Mouse (Mus musculus): Measurements from ENCODE around the gene Zfp36l2. TPM values are rescaled to one million over a fixed set of nuclear protein-coding genes. Genes with fewer than 3 reads are reported as not detected.
A peak's percentile ranks its signal among the peaks of the same experiment; 100 is the strongest.

Zfp36l2 gene
- total RNA-seq, 2 experiments from 2014 or later: 22.3 to 23.4 TPM

GRCm38 (mm10) chr17:84141691-84142090 lies 46.1 kb downstream of the Zfp36l2 start:
- no peak for DNase-seq (ENCODE audit: low spot score in 2 of 2)
- intact Hi-C loops (cut with DNase I): no loop called here

GRCm38 (mm10) chr17:84140822-84141507 lies 46.8 kb downstream of the Zfp36l2 start:
- peak in 1 of 2 experiments; percentile 20 for DNase-seq (ENCODE audit: low spot score in 2 of 2)
- intact Hi-C loops (cut with DNase I): no loop called here

- no peak for DNase-seq (ENCODE audit: low spot score in 2 of 2)
- intact Hi-C loops (cut with DNase I): no loop called here
These were observed 50.2 kb downstream of the Zfp36l2 start for GRCm38 (mm10) chr17:84137393-84138171.

- intact Hi-C loops (cut with DNase I): no loop called here
- no peak for DNase-seq (ENCODE audit: low spot score in 2 of 2)
These were observed 50.9 kb downstream of the Zfp36l2 start for GRCm38 (mm10) chr17:84136669-84137392.

GRCm38 (mm10) chr17:84136217-84136616 lies 51.5 kb downstream of the Zfp36l2 start:
- intact Hi-C loops (cut with DNase I): no loop called here

GRCm38 (mm10) chr17:84135243-84135642 lies 52.5 kb downstream of the Zfp36l2 start:
- intact Hi-C loops (cut with DNase I): no loop called here
- DNase-seq (ENCODE audit: low spot score in 2 of 2): no peak

More at GRCm38 (mm10) chr17:84136217-84136616, 51.5 kb downstream of the Zfp36l2 start:
- no peak for DNase-seq (ENCODE audit: low spot score in 2 of 2)

Data from left cerebral cortex, postnatal 25 days (tissue).